Mouse (Mus musculus): Measurements from ENCODE around the gene Sez6. TPM values are rescaled to one million over a fixed set of nuclear protein-coding genes. Genes with fewer than 3 reads are reported as not detected.
A peak's percentile ranks its signal among the peaks of the same experiment; 100 is the strongest.

The Sez6 gene
- total RNA-seq, 2 experiments from 2014 or later = 162 to 163 TPM

GRCm38 (mm10) chr11:77904707-77905106 is 25.9 kb upstream of the Sez6 start:
- DNase-seq (ENCODE audit: low spot score in 2 of 2) = no peak

DNA sequence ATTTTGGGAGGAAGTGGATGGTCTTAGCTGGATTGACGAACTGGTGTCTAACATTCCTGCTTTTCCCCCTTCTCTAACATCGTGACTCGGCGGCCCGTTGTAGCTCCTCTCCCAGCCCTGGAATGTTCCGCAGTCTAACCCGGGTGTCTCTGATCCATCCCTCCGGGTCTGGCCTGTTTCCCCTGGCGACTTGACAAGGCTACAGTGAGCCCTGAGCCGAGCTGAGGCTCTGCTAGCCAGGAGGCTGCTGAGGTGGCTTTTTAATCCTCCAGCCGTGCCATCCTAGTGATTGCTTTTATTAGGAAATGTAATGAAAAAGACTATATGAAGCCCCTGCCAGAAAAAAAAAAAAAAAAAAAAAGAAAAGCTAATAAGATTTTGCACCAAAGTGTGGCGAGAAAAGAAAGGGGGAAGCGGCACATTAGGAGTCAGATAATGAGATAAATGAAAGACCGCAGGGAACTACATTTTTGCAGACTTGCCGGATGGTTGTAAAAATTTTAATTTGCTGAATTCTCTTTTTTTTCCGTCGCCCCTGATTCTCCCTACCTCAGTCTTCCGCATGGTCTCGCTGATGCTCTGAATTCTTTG is 24.4 kb upstream of the Sez6 start:
- DNase-seq (ENCODE audit: low spot score in 2 of 2) = peak in 1 of 2 experiments; percentile 65

DNA sequence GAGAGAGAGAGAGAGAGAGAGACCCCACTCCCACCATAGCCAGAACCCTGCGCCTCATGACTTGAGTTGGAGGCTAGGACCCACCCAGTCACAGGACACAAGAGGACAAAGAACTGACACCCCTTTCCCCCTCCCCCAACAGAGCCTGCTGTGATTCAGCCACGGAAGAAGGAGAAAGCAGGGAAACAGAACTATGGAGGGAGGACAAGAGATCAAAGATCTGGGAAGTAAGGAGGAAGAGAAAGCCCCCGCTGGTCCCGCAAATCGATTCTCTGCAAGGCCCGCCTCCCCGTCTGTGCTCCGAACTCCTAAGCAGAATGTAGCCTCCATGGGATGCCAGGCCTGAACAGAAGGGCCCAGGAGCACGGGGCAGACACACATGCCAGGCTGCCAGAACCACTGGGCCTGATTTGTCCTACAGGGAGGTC is 23.8 kb upstream of the Sez6 start:
- DNase-seq (ENCODE audit: low spot score in 2 of 2) = no peak

DNA sequence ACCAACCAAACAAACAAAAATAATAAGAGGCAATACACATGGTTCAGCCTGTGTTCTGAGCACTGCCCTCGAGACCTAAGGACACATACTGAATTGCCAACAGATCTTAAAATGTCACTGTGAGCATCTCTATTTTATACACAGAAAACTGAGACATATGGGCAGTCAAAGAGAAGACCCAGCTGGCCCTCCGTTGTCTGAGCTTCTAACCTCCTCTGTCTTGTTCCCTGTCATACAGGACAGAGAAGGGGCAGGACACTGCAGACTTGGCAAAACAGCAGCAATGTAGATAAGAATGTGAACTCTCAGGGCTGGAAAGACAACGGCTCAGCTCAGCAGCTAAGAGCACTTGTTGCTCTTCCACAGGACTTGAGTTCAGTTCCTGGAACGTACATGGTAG is 22.1 kb upstream of the Sez6 start:
- DNase-seq (ENCODE audit: low spot score in 2 of 2) = no peak

GRCm38 (mm10) chr11:77909376-77909775 is 21.2 kb upstream of the Sez6 start:
- DNase-seq (ENCODE audit: low spot score in 2 of 2) = no peak

DNA sequence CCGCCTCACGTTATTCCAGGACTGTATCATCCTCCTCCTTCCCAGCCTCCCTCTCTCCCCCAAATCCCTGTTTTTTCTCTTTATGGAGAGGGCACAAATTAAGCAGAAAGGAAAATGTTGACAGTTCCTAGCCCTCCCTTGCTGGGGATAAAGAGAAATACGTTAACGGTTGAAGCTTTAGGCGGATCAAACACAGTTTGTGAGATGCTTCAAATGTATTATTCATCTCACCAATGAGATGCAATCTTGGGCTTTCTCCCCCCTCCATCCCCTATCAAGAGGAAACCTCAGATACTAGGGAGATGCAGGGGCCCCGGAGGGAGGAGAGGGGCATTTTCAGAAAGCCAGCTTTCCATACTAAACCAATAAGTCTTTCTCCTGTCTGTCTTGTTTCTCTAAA is 20.8 kb upstream of the Sez6 start:
- DNase-seq (ENCODE audit: low spot score in 2 of 2) = no peak

DNA sequence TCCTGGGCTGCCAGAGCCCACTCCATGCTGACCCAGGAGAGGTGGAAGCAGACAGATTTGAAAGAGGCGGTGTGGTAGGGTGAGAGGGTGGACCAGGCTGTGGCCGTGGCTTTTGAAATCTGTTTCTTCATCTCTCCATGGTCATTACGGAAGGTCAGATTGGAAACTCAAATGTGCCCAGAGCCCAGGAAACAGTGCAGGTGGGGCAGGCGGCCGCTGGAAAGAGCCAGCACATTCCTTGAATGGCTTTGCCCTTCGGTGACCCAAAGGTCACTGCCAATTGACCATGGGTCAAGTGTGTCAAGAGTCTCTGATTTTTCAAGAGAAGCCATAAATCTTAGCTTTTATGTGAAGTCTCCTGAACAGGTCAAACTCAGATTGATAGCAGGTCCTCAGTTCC is 17.1 kb upstream of the Sez6 start:
- DNase-seq (ENCODE audit: low spot score in 2 of 2) = no peak

DNA sequence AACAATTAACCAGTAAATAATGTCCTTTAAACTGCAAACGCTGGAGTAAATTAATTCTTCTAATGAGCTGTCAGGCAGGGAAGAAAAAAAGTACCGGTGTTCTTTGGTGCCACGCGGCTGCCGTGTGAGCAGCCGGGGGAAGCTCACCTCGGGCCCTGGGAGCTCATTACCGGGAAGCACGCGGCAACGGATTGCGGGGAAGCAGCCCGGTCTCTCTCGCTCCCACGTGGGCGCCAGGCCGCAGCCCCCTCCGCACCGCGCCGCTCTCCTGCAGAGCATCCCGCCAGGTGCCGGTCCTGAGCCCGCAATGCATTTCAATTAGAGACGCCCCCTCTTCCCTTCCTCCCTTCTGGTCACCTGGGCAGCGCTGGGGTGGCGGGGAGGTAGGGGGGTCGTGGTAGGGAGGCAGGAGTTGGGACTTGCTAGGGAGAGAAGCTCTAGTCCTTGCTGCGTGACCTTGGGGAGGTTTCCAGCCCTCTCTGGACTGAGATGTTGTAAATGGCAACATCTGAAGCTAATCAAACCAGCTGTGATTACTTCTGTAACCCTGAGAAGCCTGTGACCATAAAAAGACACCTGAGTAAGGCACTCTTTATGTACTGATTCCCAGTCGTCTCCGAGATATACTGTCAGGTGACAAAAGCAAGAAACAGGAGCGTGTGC is 15.9 kb upstream of the Sez6 start:
- no peak for DNase-seq (ENCODE audit: low spot score in 2 of 2)

DNA sequence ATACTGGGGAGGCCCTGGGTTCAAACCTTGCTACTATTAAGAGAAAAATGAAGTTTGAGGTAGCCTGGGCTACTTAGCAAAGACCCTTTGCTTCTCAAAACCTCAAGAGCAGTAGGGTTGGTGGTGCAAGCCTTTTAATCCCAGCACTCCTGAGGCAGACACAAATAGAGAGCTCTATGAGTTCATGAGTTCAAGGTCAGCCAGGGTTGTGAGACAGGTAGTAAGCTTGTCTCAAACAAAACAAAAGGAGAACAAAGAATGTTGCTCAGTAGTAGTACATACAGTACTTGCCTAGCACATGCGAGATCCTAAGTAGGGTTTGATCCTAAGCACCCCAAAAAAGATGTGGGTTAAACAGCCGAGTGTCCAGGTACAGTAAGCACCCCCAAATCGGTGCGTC is 13.9 kb upstream of the Sez6 start:
- DNase-seq (ENCODE audit: low spot score in 2 of 2) = no peak

DNA sequence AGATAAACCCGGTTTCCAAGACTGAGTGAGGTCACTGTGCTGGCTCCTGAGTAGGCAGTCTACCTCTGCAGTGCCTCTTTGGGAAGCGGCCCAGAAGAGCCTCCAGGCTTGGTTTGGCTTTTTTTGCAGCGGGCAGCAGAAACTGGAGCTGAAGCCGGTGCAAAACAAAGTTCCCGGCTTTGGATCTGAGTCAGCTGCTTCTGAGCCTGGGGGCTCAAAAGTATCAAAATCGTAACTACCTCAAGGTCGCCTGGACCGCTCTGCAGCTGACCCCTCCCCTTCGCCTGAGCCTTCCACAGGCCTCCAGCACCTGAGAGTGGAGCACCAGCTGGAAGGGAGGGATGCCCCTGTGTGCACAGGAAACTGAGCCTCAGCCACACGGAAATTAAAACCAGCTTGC is 13.4 kb upstream of the Sez6 start:
- no peak for DNase-seq (ENCODE audit: low spot score in 2 of 2)

DNA sequence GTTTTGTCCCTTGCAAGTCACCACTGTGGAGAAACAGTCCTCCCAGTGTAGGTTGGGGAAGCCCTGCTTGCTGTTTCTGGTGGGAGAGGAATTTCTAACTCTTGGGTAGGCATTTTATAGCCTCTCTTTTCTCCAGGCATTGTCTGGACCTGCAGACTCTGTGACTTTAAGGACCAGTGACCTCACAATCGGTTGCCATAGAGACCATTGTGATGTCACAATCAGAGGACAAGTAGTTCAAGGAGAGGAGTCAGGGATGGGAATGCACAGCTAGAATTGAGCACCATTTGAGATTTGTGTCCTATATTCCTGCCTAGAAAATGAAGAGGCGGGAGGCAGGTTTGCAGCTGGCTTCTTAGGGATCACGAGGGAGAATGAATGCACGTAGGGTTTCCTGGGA is 7.3 kb upstream of the Sez6 start:
- DNase-seq (ENCODE audit: low spot score in 2 of 2) = no peak

DNA sequence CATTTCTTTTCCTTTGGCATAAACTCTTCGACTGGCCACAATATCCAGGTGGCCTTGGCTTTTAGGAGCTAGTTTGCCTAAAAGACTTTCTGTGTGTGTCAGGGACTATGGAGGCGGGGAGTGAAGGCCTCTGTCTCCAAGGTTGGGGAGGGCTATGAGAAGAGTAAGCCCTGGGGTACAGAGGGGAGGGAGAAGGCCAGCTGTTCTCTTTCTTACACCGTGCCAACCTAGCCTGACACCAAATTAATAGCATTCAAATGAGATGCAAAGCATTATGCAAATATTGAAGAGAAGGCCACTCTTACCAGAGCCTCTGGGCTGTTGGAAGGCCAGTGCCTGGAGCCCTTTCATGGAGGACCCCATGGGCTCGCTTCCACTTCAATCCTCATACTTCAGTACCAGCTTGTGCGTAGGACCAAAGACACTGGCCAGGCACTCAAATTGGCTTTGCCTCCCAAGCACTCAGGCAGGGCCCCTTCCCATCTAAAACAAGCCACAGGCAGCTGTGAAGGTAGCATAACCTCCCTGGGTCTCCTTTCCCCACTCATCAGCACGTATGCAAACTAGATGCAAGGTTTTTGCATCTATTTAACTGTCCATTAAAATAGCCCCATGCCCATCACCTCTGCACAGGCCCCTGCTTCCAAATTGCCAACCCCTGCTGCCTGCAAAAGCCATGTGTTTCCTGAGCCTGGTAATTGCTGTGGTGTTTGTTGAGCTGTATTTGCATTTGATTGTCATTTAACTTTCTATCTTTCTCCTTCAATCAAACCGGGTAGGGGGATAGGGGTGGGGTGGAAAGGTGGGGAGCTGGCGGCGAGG is 4.6 kb upstream of the Sez6 start:
- no peak for DNase-seq (ENCODE audit: low spot score in 2 of 2)

- DNase-seq (ENCODE audit: low spot score in 2 of 2) = no peak
Measured at GRCm38 (mm10) chr11:77926666-77927065, 3.9 kb upstream of the Sez6 start.

DNA sequence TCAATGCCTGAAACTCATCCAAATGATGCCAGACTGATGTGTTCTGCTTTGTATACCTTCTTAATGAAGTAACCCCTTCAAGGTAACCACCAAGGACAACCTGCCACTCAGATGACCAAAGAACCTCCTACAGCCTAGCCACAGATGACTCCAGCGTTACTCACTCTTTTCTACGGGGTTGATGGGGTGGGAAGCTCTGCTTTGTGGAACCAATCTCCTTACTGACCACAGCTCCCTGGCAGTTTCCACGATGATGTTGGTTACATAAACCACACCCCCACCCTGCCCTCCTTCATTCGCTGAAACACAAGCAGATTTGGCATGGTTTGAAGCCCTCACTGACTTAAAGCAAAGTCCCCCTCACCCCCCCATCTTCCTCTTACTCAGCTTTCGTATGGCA is 2.8 kb upstream of the Sez6 start:
- no peak for DNase-seq (ENCODE audit: low spot score in 2 of 2)

DNA sequence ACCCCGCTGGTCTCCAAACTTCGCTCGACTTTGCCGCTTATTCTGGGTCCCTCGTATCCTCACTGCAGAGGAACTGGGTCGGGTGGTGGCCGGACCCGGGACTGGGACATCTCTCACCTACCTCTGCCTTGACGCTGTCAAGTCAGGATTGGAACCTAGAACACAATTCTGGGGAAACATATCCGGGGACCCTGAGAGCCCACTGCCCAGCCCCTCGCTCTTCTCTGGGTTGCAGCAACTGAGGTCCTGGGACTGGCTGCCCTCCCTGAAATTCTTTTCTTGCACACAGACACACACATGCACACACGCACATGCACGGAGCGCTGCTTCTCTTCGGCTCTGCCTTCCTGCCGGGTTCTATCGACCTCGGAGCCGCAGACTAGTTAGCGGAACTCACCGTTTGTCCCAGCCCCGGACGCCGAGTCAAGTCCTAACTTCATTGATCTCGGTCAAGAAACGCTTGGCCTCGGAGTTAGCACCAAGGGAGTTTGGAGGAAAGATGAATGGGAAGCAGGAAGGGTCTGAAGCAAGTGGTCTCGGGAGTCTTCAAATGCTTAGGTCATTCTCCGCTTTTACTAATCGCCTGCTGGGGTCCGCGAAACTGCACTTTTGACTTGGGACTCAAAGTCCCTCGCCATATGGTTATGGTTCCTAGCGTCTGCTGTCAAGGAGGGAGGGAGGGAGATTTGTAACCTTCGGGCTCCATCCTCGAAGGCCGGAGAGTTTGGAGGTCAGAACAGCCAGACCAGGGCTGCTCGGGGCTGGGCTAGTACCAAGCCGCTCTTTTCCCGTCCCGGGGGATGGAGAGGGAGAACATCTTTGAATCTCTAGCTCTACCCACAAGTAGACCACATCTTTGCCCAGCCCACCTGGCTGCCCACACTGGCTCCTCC is 1.2 kb downstream of the Sez6 start:
- no peak for DNase-seq (ENCODE audit: low spot score in 2 of 2)

DNA sequence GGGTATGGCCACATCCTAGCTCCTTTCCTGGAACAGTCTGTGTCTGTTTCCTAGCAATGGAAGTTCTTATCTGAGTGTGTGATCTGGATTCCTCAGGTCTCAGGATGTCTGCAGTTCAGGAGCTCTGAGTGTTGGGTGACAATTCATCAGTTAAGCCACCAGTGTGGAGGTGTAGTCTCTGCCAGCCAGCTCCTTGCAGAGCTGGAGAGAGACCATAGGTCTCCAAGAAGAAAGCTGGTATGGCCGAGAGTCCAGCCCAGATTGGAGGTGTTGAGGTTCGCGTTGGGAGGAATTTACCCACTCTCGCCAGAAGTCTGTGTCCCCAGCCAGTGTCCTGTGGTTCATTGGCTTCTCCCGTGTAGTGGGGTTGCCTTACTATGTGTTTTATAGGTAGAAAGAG is 2.0 kb downstream of the Sez6 start:
- DNase-seq (ENCODE audit: low spot score in 2 of 2) = no peak

GRCm38 (mm10) chr11:77934111-77934521 is 3.5 kb downstream of the Sez6 start:
- DNase-seq (ENCODE audit: low spot score in 2 of 2) = no peak

DNA sequence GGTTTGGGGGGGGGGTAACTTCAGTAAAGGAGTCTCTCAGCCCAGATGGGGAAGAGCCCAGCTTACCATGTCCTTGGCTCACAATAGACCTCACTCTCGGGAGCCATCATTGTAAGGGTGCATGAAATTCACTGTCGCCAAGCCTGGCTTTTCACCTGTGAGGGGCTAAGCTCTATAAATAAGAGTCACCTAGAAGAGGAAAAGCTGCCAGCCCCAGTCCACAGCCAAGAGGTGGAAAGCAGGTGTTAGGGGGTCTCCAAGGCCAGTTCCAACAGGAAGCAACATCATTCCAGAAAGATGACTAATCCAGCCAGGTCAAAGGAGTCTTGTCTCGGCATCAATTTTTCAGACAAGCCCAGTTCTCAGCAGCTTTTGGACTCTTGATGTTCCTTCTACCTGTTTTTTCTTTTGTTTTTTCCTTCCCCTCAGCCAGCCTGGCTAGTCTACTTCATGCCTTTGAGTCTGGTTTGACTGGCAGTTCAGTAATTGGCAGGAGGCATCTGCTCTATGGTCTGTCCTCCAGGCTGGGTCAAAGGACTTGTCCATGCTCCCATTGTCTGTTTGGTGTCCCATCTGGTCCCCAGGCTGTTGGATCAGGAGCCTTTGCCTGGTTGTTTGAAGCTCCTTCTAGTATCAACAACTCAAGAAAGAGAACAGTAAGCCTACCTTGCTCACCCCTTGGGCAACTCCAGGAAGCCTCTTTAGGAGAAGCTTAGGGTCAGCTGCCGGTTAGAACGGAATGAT is 4.1 kb downstream of the Sez6 start:
- no peak for DNase-seq (ENCODE audit: low spot score in 2 of 2)

DNA sequence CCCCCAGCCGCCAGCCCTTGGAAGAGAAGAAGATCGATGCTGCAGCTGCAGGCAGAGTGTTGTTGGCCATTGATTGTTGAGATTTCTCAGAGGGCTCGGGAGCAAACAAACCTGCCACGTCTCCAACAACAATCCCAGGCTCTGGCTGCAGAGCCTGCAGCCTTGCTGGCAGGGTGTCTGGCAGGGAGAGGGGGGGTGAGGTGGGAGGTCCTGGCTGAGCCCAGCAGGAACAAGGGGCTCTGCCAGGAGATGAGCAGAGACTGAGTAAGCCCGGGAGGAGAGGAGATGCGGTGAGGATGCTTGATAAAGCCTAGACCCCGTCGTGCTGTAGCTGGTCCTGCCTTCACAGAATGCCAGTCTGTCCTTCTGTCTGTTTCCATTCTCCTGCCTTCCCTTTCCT is 6.2 kb downstream of the Sez6 start:
- no peak for DNase-seq (ENCODE audit: low spot score in 2 of 2)

GRCm38 (mm10) chr11:77937649-77938410 is 7.2 kb downstream of the Sez6 start:
- DNase-seq (ENCODE audit: low spot score in 2 of 2) = no peak

Measured in layer of hippocampus, postnatal 14 days (tissue).